ENCODE assay signal across 16 mouse cellular contexts in the genomic region with DNA sequence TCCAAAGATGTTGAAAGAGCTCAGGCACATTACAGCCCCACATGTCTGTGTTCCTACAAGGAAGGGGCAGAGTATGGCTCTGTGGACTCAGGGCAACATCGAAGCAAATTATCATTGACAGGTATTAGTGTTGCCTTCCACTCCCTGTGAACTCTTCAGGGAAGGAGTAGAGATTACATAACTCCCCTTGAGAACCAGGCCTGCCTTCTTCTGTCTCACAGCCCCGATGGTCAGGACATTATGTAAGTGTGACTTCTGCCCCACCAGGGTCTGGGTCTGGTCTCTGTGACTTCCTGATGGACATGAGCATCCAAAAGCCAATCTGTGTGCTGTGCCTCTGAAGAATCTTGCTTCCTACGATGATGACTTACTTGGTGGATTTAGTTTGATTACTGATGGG.
"Had no signal": no experiment of that assay in that cellular context is flagged by ENCODE, and none has a peak within 500 bp of the region (broad histone marks: within the 10 kb centered on the region; RNA-seq: fewer than 3 reads in every experiment).

No protein-coding gene starts in this region.

- H3K27me3 ChIP-seq: midbrain, embryonic 12.5 days; neural tube, embryonic 13.5 days; neural tube, embryonic 15.5 days had no signal

- DNase-seq: lung, embryonic 14.5 days; lung, postnatal 10 days; lung, postnatal 4 days; midbrain, embryonic 14.5 days; right cerebral cortex, adult 18-20 months; right cerebral cortex, postnatal 25 days; spleen, adult 18-20 months; thymus, adult 18-20 months; thymus, postnatal 14 days; thymus, postnatal 36 days had no signal

- ATAC-seq: midbrain, embryonic 16.5 days had no signal

- H3K4me1 ChIP-seq: midbrain, embryonic 10.5 days; midbrain, embryonic 12.5 days; neural tube, embryonic 15.5 days had no signal

- H3K9ac ChIP-seq: lung, embryonic 14.5 days; midbrain, embryonic 12.5 days; neural tube, embryonic 13.5 days; neural tube, embryonic 15.5 days had no signal

- H3K4me3 ChIP-seq: midbrain, embryonic 10.5 days; midbrain, embryonic 12.5 days; myocyte; neural tube, embryonic 13.5 days; neural tube, embryonic 15.5 days had no signal

- H3K36me3 ChIP-seq: midbrain, embryonic 10.5 days; midbrain, embryonic 12.5 days; neural tube, embryonic 13.5 days; neural tube, embryonic 15.5 days had no signal

- H3K9me3 ChIP-seq: midbrain, embryonic 10.5 days; midbrain, embryonic 12.5 days; neural tube, embryonic 15.5 days had no signal

- H3K4me2 ChIP-seq: lung, embryonic 14.5 days; midbrain, embryonic 12.5 days; neural tube, embryonic 13.5 days; neural tube, embryonic 15.5 days had no signal

- H3K27ac ChIP-seq: midbrain, embryonic 10.5 days; midbrain, embryonic 12.5 days; neural tube, embryonic 13.5 days; neural tube, embryonic 15.5 days had no signal
